Mouse (Mus musculus) forebrain, embryonic 10.5 days (tissue): ENCODE data around the gene Jam2. TPM values are rescaled to one million over a fixed set of nuclear protein-coding genes. Genes with fewer than 3 reads are reported as not detected.

Experiments
- DNase-seq: peaks from one replicate; pipeline ENCODE4 v3.0.0-alpha.2; 2017; ENCODE audit warnings: low spot score; ENCODE audit errors: extremely low spot score
- H3K27ac ChIP-seq: fragments of 300-500 bp; sonication (generic); 2 replicates; pipeline ENCODE4 v1.5.1; 2016; ENCODE audit warnings: mild to moderate bottlenecking
- H3K27me3 ChIP-seq: fragments of 300-500 bp; sonication (generic); 2 replicates; pipeline ENCODE4 v1.6.1; 2016; ENCODE audit warnings: mild to moderate bottlenecking; ENCODE audit not compliant: poor library complexity, severe bottlenecking
- H3K36me3 ChIP-seq: fragments of 300-500 bp; sonication (generic); replicated peaks from 2 replicates; pipeline ENCODE4 v1.6.1; 2016; ENCODE audit warnings: mild to moderate bottlenecking, moderate library complexity
- H3K4me1 ChIP-seq: fragments of 300-500 bp; sonication (generic); 2 replicates; pipeline ENCODE4 v1.6.1; 2016
- H3K4me3 ChIP-seq: fragments of 300-500 bp; sonication (generic); 2 replicates; pipeline ENCODE4 v1.5.1; 2016; ENCODE audit warnings: mild to moderate bottlenecking, moderate library complexity
- H3K9me3 ChIP-seq: fragments of 300-500 bp; sonication (generic); 2 replicates; pipeline ENCODE4 v1.6.1; 2016; ENCODE audit warnings: mild to moderate bottlenecking, moderate library complexity
- WGBS: fragments of 180-500 bp; shearing (Covaris S2); methylation state at CpG from one replicate; pipeline ENCODE4 v1.1.7; 2016; 5-methylcytosine and 5-hydroxymethylcytosine counted together
- polyA plus RNA-seq: library from polyadenylated mRNA; unstranded; fragments of >200 nt; fragmentation: Nextera tagmentation; extraction: Ambion mirVana; gene quantifications from 2 replicates; pipeline ENCODE4 v1.2.1, GENCODE M21; 2016

The Jam2 gene
- polyA plus RNA-seq, 1 experiment from 2014 or later: 29.5 TPM

- no peaks in the 10 kb centered on the region for H3K27me3 ChIP-seq
- no peak overlapping the region for H3K27ac ChIP-seq
- no peak for DNase-seq
- 95% methylated on average over 5 of the region's 5 CpGs for WGBS
- no peak overlapping the region for H3K4me3 ChIP-seq
- H3K9me3 ChIP-seq: no peaks in the 10 kb centered on the region
- peaks cover 29% of the 10 kb centered on the region for H3K4me1 ChIP-seq
- peaks cover 60% of the 10 kb centered on the region for H3K36me3 ChIP-seq
Measured at GRCm38 (mm10) chr16:84832736-84833135, 58.8 kb downstream of the Jam2 start.

- peaks cover 29% of the 10 kb centered on the region for H3K4me1 ChIP-seq
- H3K36me3 ChIP-seq: peaks cover 48% of the 10 kb centered on the region
- peak overlapping the region; percentile 99 for H3K27ac ChIP-seq
- H3K27me3 ChIP-seq: no peaks in the 10 kb centered on the region
- H3K9me3 ChIP-seq: no peaks in the 10 kb centered on the region
- H3K4me3 ChIP-seq: peak overlapping the region; percentile 91
- no peak for DNase-seq
- WGBS: 1% methylated on average over 22 of the region's 22 CpGs
Measured at GRCm38 (mm10) chr16:84834344-84834743, 60.4 kb downstream of the Jam2 start.

- Histone ChIP-seq H3K9me3 (no peaks in the 10 kb centered on the region), H3K27ac (peak within 1 kb of the TSS; percentile 99), H3K4me1 (peaks cover 29% of the 10 kb centered on the region), H3K4me3 (peak within 1 kb of the TSS; percentile 91), H3K27me3 (no peaks in the 10 kb centered on the region), H3K36me3 (peaks cover 46% of the 10 kb centered on the region)
- WGBS: under 1% methylated on average over 51 of the region's 52 CpGs
- peak; percentile 91 for DNase-seq
Measured at GRCm38 (mm10) chr16:84834745-84835440, 61.0 kb downstream of the Jam2 start, which contains the start of gene Gabpa. TSS of gene Gabpa (plus strand) at chr16:84834925.

GRCm38 (mm10) chr16:84835441-84835822 lies 61.5 kb downstream of the Jam2 start, which contains the start of gene Atp5j:
TSS of gene Atp5j (minus strand) at chr16:84835625.
- Histone ChIP-seq H3K4me1 (peaks cover 29% of the 10 kb centered on the region), H3K36me3 (peaks cover 46% of the 10 kb centered on the region), H3K9me3 (no peaks in the 10 kb centered on the region), H3K27me3 (no peaks in the 10 kb centered on the region), H3K27ac (peak within 1 kb of the TSS; percentile 99), H3K4me3 (peak within 1 kb of the TSS; percentile 91)
- 0% methylated on average over 57 of the region's 57 CpGs for WGBS
- peak; percentile 71 for DNase-seq

GRCm38 (mm10) chr16:84835823-84836743 lies 62.2 kb downstream of the Jam2 start:
- peak overlapping the region; percentile 91 for H3K4me3 ChIP-seq
- WGBS: 10% methylated on average over 29 of the region's 29 CpGs
- peaks cover 29% of the 10 kb centered on the region for H3K4me1 ChIP-seq
- no peaks in the 10 kb centered on the region for H3K27me3 ChIP-seq
- H3K27ac ChIP-seq: peak overlapping the region; percentile 99
- peak; percentile 55 for DNase-seq
- peaks cover 46% of the 10 kb centered on the region for H3K36me3 ChIP-seq
- H3K9me3 ChIP-seq: no peaks in the 10 kb centered on the region

- peaks cover 24% of the 10 kb centered on the region for H3K4me1 ChIP-seq
- no peaks in the 10 kb centered on the region for H3K9me3 ChIP-seq
- no peak overlapping the region for H3K4me3 ChIP-seq
- no peaks in the 10 kb centered on the region for H3K27me3 ChIP-seq
- H3K36me3 ChIP-seq: peaks cover 51% of the 10 kb centered on the region
- H3K27ac ChIP-seq: no peak overlapping the region
- 83% methylated on average over 2 of the region's 2 CpGs for WGBS
- no peak for DNase-seq
Measured at GRCm38 (mm10) chr16:84838576-84838975, 64.7 kb downstream of the Jam2 start.

GRCm38 (mm10) chr16:84853492-84853891 lies 79.6 kb downstream of the Jam2 start:
- no peak for DNase-seq
- 95% methylated on average over 6 of the region's 6 CpGs for WGBS
- H3K36me3 ChIP-seq: peaks cover 97% of the 10 kb centered on the region
- H3K27ac ChIP-seq: no peak overlapping the region
- H3K27me3 ChIP-seq: no peaks in the 10 kb centered on the region
- H3K9me3 ChIP-seq: no peaks in the 10 kb centered on the region
- no peak overlapping the region for H3K4me3 ChIP-seq
- H3K4me1 ChIP-seq: no peaks in the 10 kb centered on the region

GRCm38 (mm10) chr16:84864656-84865055 lies 90.7 kb downstream of the Jam2 start:
- Histone ChIP-seq H3K4me3 (no peak overlapping the region), H3K4me1 (no peaks in the 10 kb centered on the region), H3K27ac (no peak overlapping the region), H3K27me3 (no peaks in the 10 kb centered on the region), H3K36me3 (peaks cover 50% of the 10 kb centered on the region), H3K9me3 (no peaks in the 10 kb centered on the region)
- 93% methylated on average over 8 of the region's 8 CpGs for WGBS
- no peak for DNase-seq

- no peak overlapping the region for H3K27ac ChIP-seq
- H3K9me3 ChIP-seq: no peaks in the 10 kb centered on the region
- H3K27me3 ChIP-seq: no peaks in the 10 kb centered on the region
- DNase-seq: no peak
- H3K4me1 ChIP-seq: no peaks in the 10 kb centered on the region
- H3K36me3 ChIP-seq: no peaks in the 10 kb centered on the region
- 84% methylated on average over 8 of the region's 8 CpGs for WGBS
- no peak overlapping the region for H3K4me3 ChIP-seq
Measured at GRCm38 (mm10) chr16:84873805-84874204, 99.9 kb downstream of the Jam2 start.

- H3K27me3 ChIP-seq: no peaks in the 10 kb centered on the region
- no peak overlapping the region for H3K4me3 ChIP-seq
- no peaks in the 10 kb centered on the region for H3K9me3 ChIP-seq
- no peaks in the 10 kb centered on the region for H3K4me1 ChIP-seq
- H3K27ac ChIP-seq: no peak overlapping the region
- 89% methylated on average over 24 of the region's 24 CpGs for WGBS
- DNase-seq: no peak
- H3K36me3 ChIP-seq: no peaks in the 10 kb centered on the region
Measured at GRCm38 (mm10) chr16:84875012-84875717, 101.2 kb downstream of the Jam2 start.
